Mouse (Mus musculus) midbrain, postnatal 0 days (tissue): ENCODE data around the gene Runx1. TPM values are rescaled to one million over a fixed set of nuclear protein-coding genes. Genes with fewer than 3 reads are reported as not detected.

Experiments used
- ATAC-seq: fragments of 200-750 bp; cut with Nextera tagmentation; 2 replicates; pipeline ENCODE4 v1.8.0; 2017; ENCODE audit warnings: moderate number of reproducible peaks, mild to moderate bottlenecking, moderate TSS enrichment, moderate library complexity; ENCODE audit not compliant: low FRiP score
- DNase-seq: peaks from one replicate; pipeline ENCODE4 v3.0.0-alpha.2; 2015; ENCODE audit warnings: low spot score
- H3K27ac ChIP-seq: fragments of 300-500 bp; sonication (generic); 2 replicates; pipeline ENCODE4 v1.5.1; 2014; ENCODE audit warnings: low read depth, mild to moderate bottlenecking, low read length, mixed read lengths
- H3K27me3 ChIP-seq: fragments of 300-500 bp; sonication (generic); 2 replicates; pipeline ENCODE4 v1.6.1; 2014; ENCODE audit warnings: low read length, control low read depth, mixed read lengths; ENCODE audit not compliant: insufficient read depth
- H3K36me3 ChIP-seq: fragments of 300-500 bp; sonication (generic); 2 replicates; pipeline ENCODE4 v1.6.1; 2014; ENCODE audit warnings: low read length, control low read depth, mixed read lengths; ENCODE audit not compliant: insufficient read depth
- H3K4me1 ChIP-seq: fragments of 300-500 bp; sonication (generic); 2 replicates; pipeline ENCODE4 v1.6.1; 2014; ENCODE audit warnings: mild to moderate bottlenecking, control low read depth, antibody characterized with exemption, low read length, mixed read lengths; ENCODE audit not compliant: insufficient read depth
- H3K4me2 ChIP-seq: fragments of 300-500 bp; sonication (generic); 2 replicates; pipeline ENCODE4 v1.6.1; 2014; ENCODE audit warnings: low read depth, mild to moderate bottlenecking, low read length, mixed read lengths; ENCODE audit not compliant: poor library complexity, severe bottlenecking
- H3K4me3 ChIP-seq: fragments of 300-500 bp; sonication (generic); 2 replicates; pipeline ENCODE4 v1.5.1; 2014; ENCODE audit warnings: low read depth, mild to moderate bottlenecking, low read length, moderate library complexity
- H3K9ac ChIP-seq: fragments of 300-500 bp; sonication (generic); replicated peaks from 2 replicates; pipeline ENCODE4 v1.6.1; 2014; ENCODE audit warnings: mild to moderate bottlenecking, low read length, moderate library complexity, mixed read lengths; ENCODE audit not compliant: poor library complexity, severe bottlenecking
- H3K9me3 ChIP-seq: fragments of 300-500 bp; sonication (generic); 2 replicates; pipeline ENCODE4 v1.6.1; 2016; ENCODE audit warnings: low read length, control low read depth
- CTCF ChIP-seq: IDR thresholded peaks from 2 replicates; pipeline ENCODE4 v1.5.1; 2016; ENCODE audit warnings: antibody characterized with exemption, mild to moderate bottlenecking
- WGBS: fragments of 180-500 bp; shearing (Covaris S2); extraction: QIAGEN DNeasy Blood & Tissue Kit; methylation state at CpG from one replicate; pipeline ENCODE4 v1.1.7; 2014; 5-methylcytosine and 5-hydroxymethylcytosine counted together
- polyA plus RNA-seq: library from polyadenylated mRNA; unstranded; fragments of >200 nt; fragmentation: Nextera tagmentation; extraction: Ambion mirVana; gene quantifications from 2 replicates; pipeline ENCODE4 v1.2.1, GENCODE M21; 2015
- total RNA-seq: library from RNA; depleted of rRNA; stranded (reverse); fragments of >200 nt; gene quantifications from 2 replicates; pipeline ENCODE4 v1.2.3, GENCODE M21; 2014

Runx1 gene
- total and polyA plus RNA-seq, 2 experiments from 2014 or later, result 0.64 to 2.0 TPM

- 86% methylated on average over 7 of the region's 7 CpGs for WGBS
- DNase-seq, result no peak
- no peak overlapping the region for H3K9ac ChIP-seq
- H3K4me2 ChIP-seq, result no peak overlapping the region
- no peaks in the 10 kb centered on the region for H3K36me3 ChIP-seq
- H3K9me3 ChIP-seq, result no peaks in the 10 kb centered on the region
- no peak for ATAC-seq
- H3K4me1 ChIP-seq, result no peaks in the 10 kb centered on the region
- peaks cover 42% of the 10 kb centered on the region for H3K27me3 ChIP-seq
- no peak overlapping the region for H3K4me3 ChIP-seq
- no peak overlapping the region for H3K27ac ChIP-seq
- no peak for TF ChIP-seq CTCF
These were observed 135.2 kb downstream of the Runx1 start for GRCm38 (mm10) chr16:92690759-92691158.

- WGBS, result 93% methylated on average over 21 of the region's 21 CpGs
These were observed 137.0 kb downstream of the Runx1 start for GRCm38 (mm10) chr16:92688941-92689340.

GRCm38 (mm10) chr16:92686978-92687377 is 139.0 kb downstream of the Runx1 start:
- TF ChIP-seq CTCF, result no peak
- ATAC-seq, result no peak

More at GRCm38 (mm10) chr16:92688941-92689340, 137.0 kb downstream of the Runx1 start:
- no peaks in the 10 kb centered on the region for H3K9me3 ChIP-seq
- H3K9ac ChIP-seq, result no peak overlapping the region
- H3K4me2 ChIP-seq, result no peak overlapping the region
- peaks cover 28% of the 10 kb centered on the region for H3K27me3 ChIP-seq
- no peaks in the 10 kb centered on the region for H3K4me1 ChIP-seq
- DNase-seq (no peak), ATAC-seq (no peak)
- TF ChIP-seq CTCF, result no peak
- no peak overlapping the region for H3K4me3 ChIP-seq
- H3K36me3 ChIP-seq, result no peaks in the 10 kb centered on the region
- H3K27ac ChIP-seq, result no peak overlapping the region

GRCm38 (mm10) chr16:92685766-92686315 is 140.1 kb downstream of the Runx1 start:
- H3K4me1 ChIP-seq, result no peaks in the 10 kb centered on the region
- H3K36me3 ChIP-seq, result no peaks in the 10 kb centered on the region
- no peak for TF ChIP-seq CTCF
- H3K27ac ChIP-seq, result no peak overlapping the region
- no peaks in the 10 kb centered on the region for H3K9me3 ChIP-seq
- peaks cover 8% of the 10 kb centered on the region; the same call in 1 of the 2 replicates for H3K27me3 ChIP-seq
- 42% methylated on average over 6 of the region's 6 CpGs for WGBS
- H3K4me3 ChIP-seq, result no peak overlapping the region
- H3K9ac ChIP-seq, result no peak overlapping the region
- ATAC-seq (no peak), DNase-seq (no peak)
- H3K4me2 ChIP-seq, result no peak overlapping the region

More at GRCm38 (mm10) chr16:92686978-92687377, 139.0 kb downstream of the Runx1 start:
- Histone ChIP-seq H3K4me2 (no peak overlapping the region), H3K36me3 (no peaks in the 10 kb centered on the region), H3K27ac (no peak overlapping the region), H3K4me3 (no peak overlapping the region), H3K9me3 (no peaks in the 10 kb centered on the region), H3K9ac (no peak overlapping the region), H3K27me3 (peaks cover 14% of the 10 kb centered on the region; the same call in 1 of the 2 replicates), H3K4me1 (no peaks in the 10 kb centered on the region)
- 93% methylated on average over 10 of the region's 10 CpGs for WGBS
- DNase-seq, result no peak

- no peaks in the 10 kb centered on the region for H3K9me3 ChIP-seq
- ATAC-seq, result no peak
- H3K27ac ChIP-seq, result no peak overlapping the region
- TF ChIP-seq CTCF, result no peak
- H3K9ac ChIP-seq, result no peak overlapping the region
- H3K27me3 ChIP-seq, result 0 out of 2 replicates have a peak, but pooled peaks cover 4% of the 10 kb centered on the region
- 76% methylated on average over 21 of the region's 21 CpGs for WGBS
- no peak overlapping the region for H3K4me2 ChIP-seq
- no peaks in the 10 kb centered on the region for H3K4me1 ChIP-seq
- H3K36me3 ChIP-seq, result no peaks in the 10 kb centered on the region
- no peak for DNase-seq
- H3K4me3 ChIP-seq, result no peak overlapping the region
These were observed 141.3 kb downstream of the Runx1 start for GRCm38 (mm10) chr16:92684423-92685211.

- TF ChIP-seq CTCF, result no peak
- Histone ChIP-seq H3K27me3 (no peaks in the 10 kb centered on the region), H3K4me2 (no peak overlapping the region), H3K9me3 (no peaks in the 10 kb centered on the region), H3K27ac (no peak overlapping the region), H3K36me3 (no peaks in the 10 kb centered on the region), H3K9ac (no peak overlapping the region), H3K4me1 (no peaks in the 10 kb centered on the region), H3K4me3 (no peak overlapping the region)
- 87% methylated on average over 5 of the region's 5 CpGs for WGBS
- no peak for ATAC-seq
- DNase-seq, result no peak
These were observed 149.3 kb downstream of the Runx1 start for GRCm38 (mm10) chr16:92676630-92677029.
